In the genomic region with DNA sequence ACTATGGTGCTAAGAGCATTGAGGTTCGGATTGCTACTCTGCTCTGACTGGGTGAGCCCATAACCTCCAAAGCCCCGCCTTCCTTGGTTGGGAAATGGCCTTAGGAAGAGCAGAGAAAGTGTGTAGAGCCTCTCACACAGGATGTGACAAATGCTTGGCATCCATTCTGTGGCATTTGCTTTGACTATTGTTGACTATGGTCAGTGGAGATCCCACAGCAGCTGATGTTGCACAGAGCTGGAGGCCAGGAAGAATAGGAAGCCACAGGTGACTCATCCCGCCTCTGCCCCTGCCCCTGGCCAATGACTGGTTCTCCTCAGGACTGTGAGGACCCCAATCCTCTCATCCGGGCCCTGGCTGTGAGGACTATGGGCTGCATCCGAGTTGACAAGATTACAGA, we compare ENCODE assay signal across 14 mouse cellular contexts. TPM values are rescaled to one million over a fixed set of nuclear protein-coding genes. Genes with fewer than 3 reads are reported as not detected.
DNase-seq lines count a peak whose midpoint lies in the region; TF ChIP-seq lines count a peak whose summit lies in the region.
"Had no signal": no experiment of that assay in that cellular context is flagged by ENCODE, and none has a peak within 500 bp of the region (broad histone marks: within the 10 kb centered on the region; RNA-seq: fewer than 3 reads in every experiment).

No protein-coding gene starts in this region.

- no peak overlapping the region for H3K4me3 ChIP-seq in myocyte
- H3K4me3 ChIP-seq: embryonic facial prominence, embryonic 15.5 days; erythroblast, embryonic 14.5 days; forebrain, embryonic 15.5 days; heart, embryonic 10.5 days; hindbrain, embryonic 12.5 days; intestine, embryonic 15.5 days had no signal

- peaks cover 25% of the 10 kb centered on the region for H3K36me3 ChIP-seq in myocyte (ENCODE audit: control insufficient read depth, insufficient read depth)

- peak overlapping the region; percentile 69 for H3K4me2 ChIP-seq in myocyte (ENCODE audit: low read depth)
- H3K4me2 ChIP-seq: embryonic facial prominence, embryonic 15.5 days; forebrain, embryonic 15.5 days; hindbrain, embryonic 12.5 days; intestine, embryonic 15.5 days had no signal

- H3K79me2 ChIP-seq in myocyte (ENCODE audit: control insufficient read depth, insufficient read depth): no peaks in the 10 kb centered on the region

- TF ChIP-seq POLR2A in myocyte (IDR thresholded peaks at IDR 0.05; ENCODE audit: insufficient read length, low read depth): no peak

- DNase-seq in 3134 (ENCODE audit: extremely low read depth, insufficient read length, low spot score) (peak; percentile 55), 3T3-L1 (ENCODE audit: low read depth, low spot score) (peak; percentile 79), NIH3T3 (ENCODE audit: low read depth) (peak; percentile 13)
- DNase-seq in frontal cortex, adult 2 months (ENCODE audit: extremely low spot score in 1 of 2, low spot score in 1 of 2): no peak
- DNase-seq in ovary, postnatal 36 days (ENCODE audit: low spot score): no peak

- no peak overlapping the region for H3ac ChIP-seq in myocyte (ENCODE audit: control insufficient read depth, insufficient read length)

- H3K27me3 ChIP-seq in myocyte (ENCODE audit: control insufficient read depth, insufficient read depth, insufficient read length): no peaks in the 10 kb centered on the region
- H3K27me3 ChIP-seq: embryonic facial prominence, embryonic 15.5 days; forebrain, embryonic 15.5 days; hindbrain, embryonic 12.5 days; intestine, embryonic 15.5 days; Patski had no signal

TF ChIP-seq in myocyte, 11 proteins besides CTCF, POLR2A, EP300 and RAD21:
- TF ChIP-seq CEBPB (IDR thresholded peaks at IDR 0.05; ENCODE audit: insufficient read depth, poor library complexity, severe bottlenecking): 0 out of 2 replicates have a peak, but pooled peaks have one; percentile 12
- TF ChIP-seq MYOD1 (IDR thresholded peaks at IDR 0.05; ENCODE audit: control insufficient read depth in 1 of 3, insufficient read length in 2 of 3, low read depth in 2 of 3): peak; percentile 69 to 84 (median 76)
- no peak for TF ChIP-seq E2F4 (IDR thresholded peaks at IDR 0.05; ENCODE audit: insufficient read depth)
- peak in 2 of 3 experiments; percentile 18 to 70 for TF ChIP-seq MYOG (IDR thresholded peaks at IDR 0.05; ENCODE audit: control insufficient read depth in 1 of 3, insufficient read depth in 1 of 3, insufficient read length in 2 of 3, low read depth in 2 of 3)
- no peak for TF ChIP-seq SRF (IDR thresholded peaks at IDR 0.05; ENCODE audit: control insufficient read depth, insufficient read length, low read depth)
TF ChIP-seq in myocyte: peak in this region for 3.

RNA-seq across cellular contexts. Expression of gene Ap1b1, which starts 29.7 kb away (rescaled TPM):
- polyA plus RNA-seq in myocyte (2012; fragmentation: generic; extraction: Trizol): 55.6 TPM
- 150 and 165 TPM in 2 replicates for polyA plus RNA-seq in frontal cortex, adult 2 months (2012; rRNA removed)

RNA-seq across cellular contexts. Expression of gene Rasl10a, which starts 41.6 kb away (rescaled TPM):
- 1.4 TPM for polyA plus RNA-seq in myocyte (2012; fragmentation: generic; extraction: Trizol)
- 78.9 and 79.5 TPM in 2 replicates for polyA plus RNA-seq in frontal cortex, adult 2 months (2012; rRNA removed)
- polyA plus RNA-seq: activated CD4-positive, CD25-positive, alpha-beta regulatory T cell, adult 4 months; erythroblast, embryonic 14.5 days had no signal

RNA-seq across cellular contexts. Expression of gene Gas2l1, which starts 48.8 kb away (rescaled TPM):
- 69.3 TPM for polyA plus RNA-seq in myocyte (2012; fragmentation: generic; extraction: Trizol)
- 89.1 and 98.7 TPM in 2 replicates for polyA plus RNA-seq in frontal cortex, adult 2 months (2012; rRNA removed)

Comparison
In these comparisons a context has a peak if more than half of its experiments do, and no peak if none do; other contexts are left out.
1. DNase-seq: peak in 3134 (single experiment), 3T3-L1 (single experiment) and NIH3T3 (single experiment); none in frontal cortex, adult 2 months (0 of 2) and ovary, postnatal 36 days (single experiment).
2. RNA of gene Rasl10a, which starts 41.6 kb away (polyA plus RNA-seq): 78.9 to 79.5 TPM in frontal cortex, adult 2 months; 1.4 TPM in myocyte (single experiment); every median in the first group is over 10 times any median in the second.